ENCODE assay signal across 9 mouse cellular contexts in the genomic region with DNA sequence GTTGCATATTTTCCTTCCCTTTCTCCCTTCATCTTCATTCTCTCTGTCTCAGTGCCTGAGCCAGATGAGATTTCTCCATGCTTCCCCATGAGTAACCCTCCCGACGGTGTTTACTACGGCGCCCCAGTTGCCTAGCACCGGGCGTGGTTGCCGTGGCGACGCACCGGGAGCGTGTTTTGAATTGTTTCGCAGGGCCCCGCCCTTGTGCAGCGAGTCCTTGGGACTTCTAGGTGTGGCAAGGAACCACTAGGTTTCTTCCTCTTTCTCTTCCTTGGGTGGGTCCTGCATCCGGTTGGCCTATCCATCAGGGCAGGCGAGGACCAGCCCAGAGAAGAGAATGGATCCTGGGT. TPM values are rescaled to one million over a fixed set of nuclear protein-coding genes. Genes with fewer than 3 reads are reported as not detected.
DNase-seq lines count a peak whose midpoint lies in the region; ATAC-seq and TF ChIP-seq lines count a peak whose summit lies in the region.
"Had no signal": no experiment of that assay in that cellular context is flagged by ENCODE, and none has a peak within 500 bp of the region (broad histone marks: within the 10 kb centered on the region; RNA-seq: fewer than 3 reads in every experiment).

No protein-coding gene starts in this region.

- peak; percentile 84 for DNase-seq in brain, adult 2 months (ENCODE audit: low read depth, low spot score)
- DNase-seq in frontal cortex, postnatal 14 days (ENCODE audit: low spot score in 2 of 2): peak; percentile 74
- DNase-seq in hindbrain, embryonic 11.5 days (ENCODE audit: low spot score): peak; percentile 90
- peak; percentile 51 for DNase-seq in layer of hippocampus, adult 9-10 months (ENCODE audit: low spot score)
- peak; percentile 87 for DNase-seq in lung, embryonic 14.5 days
- DNase-seq in thymus, postnatal 25 days: peak; percentile 71

- no peak overlapping the region for H3K27ac ChIP-seq in ES-Bruce4 (ENCODE audit: insufficient read depth, low read length)
- H3K27ac ChIP-seq in hindbrain, embryonic 11.5 days (ENCODE audit: low read depth, low read length): no peak overlapping the region
- peak overlapping the region; percentile 80 for H3K27ac ChIP-seq in lung, embryonic 14.5 days (ENCODE audit: low read depth)
- H3K27ac ChIP-seq in neural tube, embryonic 14.5 days (ENCODE audit: low read depth, low read length): peak overlapping the region; percentile 64; the same call in 1 of the 2 replicates

- no peak overlapping the region for H3K9ac ChIP-seq in ES-Bruce4 (ENCODE audit: low read depth, poor library complexity, severe bottlenecking)
- peak overlapping the region; percentile 44 for H3K9ac ChIP-seq in hindbrain, embryonic 11.5 days (ENCODE audit: low read depth, low read length)
- H3K9ac ChIP-seq in lung, embryonic 14.5 days: no peak overlapping the region
- 0 out of 2 replicates have a peak overlapping the region, but pooled peaks have one; percentile 8 for H3K9ac ChIP-seq in neural tube, embryonic 14.5 days (replicated peaks; ENCODE audit: low read depth, low read length)

- WGBS in hindbrain, embryonic 11.5 days: 7% methylated on average over 16 of the region's 16 CpGs
- WGBS in lung, embryonic 14.5 days: 12% methylated on average over 16 of the region's 16 CpGs
- WGBS in neural tube, embryonic 14.5 days: 5% methylated on average over 16 of the region's 16 CpGs

- H3K4me2 ChIP-seq in hindbrain, embryonic 11.5 days (replicated peaks; ENCODE audit: low read depth, low read length): peak overlapping the region; percentile 36
- H3K4me2 ChIP-seq in lung, embryonic 14.5 days: peak overlapping the region; percentile 41
- H3K4me2 ChIP-seq in neural tube, embryonic 14.5 days (ENCODE audit: low read depth, low read length): peak overlapping the region; percentile 31; the same call in 1 of the 2 replicates

- ATAC-seq in hindbrain, embryonic 11.5 days (ENCODE audit: low FRiP score): peak; percentile 92
- peak; percentile 71 for ATAC-seq in lung, embryonic 14.5 days (ENCODE audit: insufficient read depth)
- peak; percentile 88 for ATAC-seq in neural tube, embryonic 14.5 days (ENCODE audit: low read depth)

- no peak for TF ChIP-seq POLR2A in ES-Bruce4 (IDR thresholded peaks at IDR 0.05; ENCODE audit: insufficient read depth, low read length)

- H3K4me1 ChIP-seq in ES-Bruce4 (ENCODE audit: control insufficient read depth, insufficient read depth, low read length): peaks cover 3% of the 10 kb centered on the region
- 0 out of 2 replicates have a peak, but pooled peaks cover 4% of the 10 kb centered on the region for H3K4me1 ChIP-seq in hindbrain, embryonic 11.5 days (replicated peaks; ENCODE audit: control insufficient read depth, insufficient read depth, low read length)
- peaks cover 19% of the 10 kb centered on the region for H3K4me1 ChIP-seq in lung, embryonic 14.5 days (ENCODE audit: insufficient read depth)
- peaks cover 20% of the 10 kb centered on the region; the same call in 1 of the 2 replicates for H3K4me1 ChIP-seq in neural tube, embryonic 14.5 days (ENCODE audit: control insufficient read depth, insufficient read depth, low read length)

- H3K27me3 ChIP-seq in ES-Bruce4 (ENCODE audit: control insufficient read depth, insufficient read depth, low read length, poor library complexity, severe bottlenecking): no peaks in the 10 kb centered on the region
- no peaks in the 10 kb centered on the region for H3K27me3 ChIP-seq in hindbrain, embryonic 11.5 days (ENCODE audit: control insufficient read depth, insufficient read depth, low read length)
- H3K27me3 ChIP-seq in lung, embryonic 14.5 days (ENCODE audit: insufficient read depth, low read length): no peaks in the 10 kb centered on the region
- no peaks in the 10 kb centered on the region for H3K27me3 ChIP-seq in neural tube, embryonic 14.5 days (ENCODE audit: control insufficient read depth, insufficient read depth, low read length)

- H3K4me3 ChIP-seq in ES-Bruce4 (ENCODE audit: low read depth, low read length): no peak overlapping the region
- H3K4me3 ChIP-seq in hindbrain, embryonic 11.5 days (ENCODE audit: low read depth, low read length): no peak overlapping the region
- H3K4me3 ChIP-seq in lung, embryonic 14.5 days (ENCODE audit: low read depth, low read length): 0 out of 2 replicates have a peak overlapping the region, but pooled peaks have one; percentile 5
- no peak overlapping the region for H3K4me3 ChIP-seq in neural tube, embryonic 14.5 days (ENCODE audit: low read depth, low read length)
- H3K4me3 ChIP-seq: erythroblast, embryonic 14.5 days had no signal

- peak; percentile 30; the same call in 1 of the 2 replicates for TF ChIP-seq EP300 in ES-Bruce4 (IDR thresholded peaks at IDR 0.05; ENCODE audit: insufficient read depth, low read depth, low read length)

- no peak for TF ChIP-seq CTCF in ES-Bruce4 (IDR thresholded peaks at IDR 0.05; ENCODE audit: low read depth, low read length)
- TF ChIP-seq CTCF in lung, embryonic 14.5 days (IDR thresholded peaks at IDR 0.05; ENCODE audit: low read depth): no peak

- peaks cover 3% of the 10 kb centered on the region; the same call in 1 of the 2 replicates for H3K9me3 ChIP-seq in ES-Bruce4 (replicated peaks; ENCODE audit: control insufficient read depth, insufficient read depth, low read length, poor library complexity, severe bottlenecking)
- H3K9me3 ChIP-seq in hindbrain, embryonic 11.5 days (ENCODE audit: control insufficient read depth, low read length): no peaks in the 10 kb centered on the region
- H3K9me3 ChIP-seq in lung, embryonic 14.5 days (ENCODE audit: low read depth, low read length): no peaks in the 10 kb centered on the region
- H3K9me3 ChIP-seq in neural tube, embryonic 14.5 days (ENCODE audit: control insufficient read depth, low read length): no peaks in the 10 kb centered on the region

- no peaks in the 10 kb centered on the region for H3K36me3 ChIP-seq in ES-Bruce4 (ENCODE audit: control insufficient read depth, insufficient read depth, low read length, poor library complexity, severe bottlenecking)
- no peaks in the 10 kb centered on the region for H3K36me3 ChIP-seq in hindbrain, embryonic 11.5 days (ENCODE audit: control insufficient read depth, insufficient read depth, low read length)
- no peaks in the 10 kb centered on the region for H3K36me3 ChIP-seq in lung, embryonic 14.5 days (ENCODE audit: insufficient read depth)
- H3K36me3 ChIP-seq in neural tube, embryonic 14.5 days (ENCODE audit: control insufficient read depth, insufficient read depth, low read length): no peaks in the 10 kb centered on the region

RNA-seq across cellular contexts. Expression of a gene that starts 1.4 kb away (rescaled TPM):
- 0.62 TPM in 1 of 2 replicates, not detected in the other for polyA plus RNA-seq in ES-Bruce4 (2011; ENCODE audit: insufficient read depth, insufficient read length, low read depth, missing spikeins)
- 0.32 and 0.66 TPM in 2 replicates for polyA plus RNA-seq in hindbrain, embryonic 11.5 days (2014; fragmentation: Nextera tagmentation; extraction: Ambion mirVana)
- polyA plus RNA-seq in lung, embryonic 14.5 days (2014; fragmentation: Nextera tagmentation; extraction: Ambion mirVana): 6.0 and 7.7 TPM in 2 replicates
- 0.27 and 0.57 TPM in 2 replicates for polyA plus RNA-seq in neural tube, embryonic 14.5 days (2014; fragmentation: Nextera tagmentation; extraction: Ambion mirVana)
- polyA plus RNA-seq: erythroblast, embryonic 14.5 days had no signal

RNA-seq across cellular contexts. Expression of a gene that starts 54.9 kb away (rescaled TPM):
- 12.8 and 13.5 TPM in 2 replicates for polyA plus RNA-seq in ES-Bruce4 (2011; ENCODE audit: insufficient read depth, insufficient read length, low read depth, missing spikeins)
- polyA plus RNA-seq in hindbrain, embryonic 11.5 days (2014; fragmentation: Nextera tagmentation; extraction: Ambion mirVana): 2.6 and 4.1 TPM in 2 replicates
- polyA plus RNA-seq in lung, embryonic 14.5 days (2014; fragmentation: Nextera tagmentation; extraction: Ambion mirVana): 2.5 and 2.7 TPM in 2 replicates
- polyA plus RNA-seq in neural tube, embryonic 14.5 days (2014; fragmentation: Nextera tagmentation; extraction: Ambion mirVana): 1.8 and 3.0 TPM in 2 replicates

RNA-seq across cellular contexts. Expression of a gene that starts 54.9 kb away (rescaled TPM):
- polyA plus RNA-seq in ES-Bruce4 (2011; ENCODE audit: insufficient read depth, insufficient read length, low read depth, missing spikeins): 6.3 and 7.4 TPM in 2 replicates
- polyA plus RNA-seq in hindbrain, embryonic 11.5 days (2014; fragmentation: Nextera tagmentation; extraction: Ambion mirVana): 32.5 and 34.2 TPM in 2 replicates
- polyA plus RNA-seq in lung, embryonic 14.5 days (2014; fragmentation: Nextera tagmentation; extraction: Ambion mirVana): 22.4 and 25.2 TPM in 2 replicates
- polyA plus RNA-seq in neural tube, embryonic 14.5 days (2014; fragmentation: Nextera tagmentation; extraction: Ambion mirVana): 124 and 131 TPM in 2 replicates

RNA-seq across cellular contexts. Expression of a gene that starts 57.5 kb away (rescaled TPM):
- 0.48 TPM in 1 of 2 replicates, not detected in the other for polyA plus RNA-seq in ES-Bruce4 (2011; ENCODE audit: insufficient read depth, insufficient read length, low read depth, missing spikeins)
- 0.22 TPM in 1 of 2 replicates, not detected in the other for polyA plus RNA-seq in hindbrain, embryonic 11.5 days (2014; fragmentation: Nextera tagmentation; extraction: Ambion mirVana)
- 0.38 and 0.53 TPM in 2 replicates for polyA plus RNA-seq in lung, embryonic 14.5 days (2014; fragmentation: Nextera tagmentation; extraction: Ambion mirVana)
- polyA plus RNA-seq in neural tube, embryonic 14.5 days (2014; fragmentation: Nextera tagmentation; extraction: Ambion mirVana): 0.58 TPM in 1 of 2 replicates, not detected in the other
- polyA plus RNA-seq: erythroblast, embryonic 14.5 days had no signal

Comparison
In these comparisons a context has a peak if more than half of its experiments do, and no peak if none do; other contexts are left out.
1. H3K27ac ChIP-seq: peak in lung, embryonic 14.5 days (single experiment) and neural tube, embryonic 14.5 days (single experiment); none in ES-Bruce4 (single experiment) and hindbrain, embryonic 11.5 days (single experiment).
2. H3K9ac ChIP-seq: peak in hindbrain, embryonic 11.5 days (single experiment) and neural tube, embryonic 14.5 days (single experiment); none in ES-Bruce4 (single experiment) and lung, embryonic 14.5 days (single experiment).
3. Peak in every context shown above with its lines, with median percentiles within 50 percentile points of each other: DNase-seq, ATAC-seq and H3K4me2 ChIP-seq.